Mouse (Mus musculus) heart, adult 8-10 months (tissue): ENCODE data around the gene Lrsam1. TPM values are rescaled to one million over a fixed set of nuclear protein-coding genes. Genes with fewer than 3 reads are reported as not detected.
A peak's percentile ranks its signal among the peaks of the same experiment; 100 is the strongest.

Experiments
- DNase-seq: peaks from one replicate; pipeline ENCODE4 v3.0.0; 2022; ENCODE audit warnings: low spot score
- total RNA-seq, 4 experiments: library from RNA; stranded (reverse); gene quantifications; 2 replicates each; pipeline ENCODE4 v1.2.4; 2022

The Lrsam1 gene
- total RNA-seq, 4 experiments from 2014 or later = 13.1 to 21.8 (median 17.5) TPM

DNA sequence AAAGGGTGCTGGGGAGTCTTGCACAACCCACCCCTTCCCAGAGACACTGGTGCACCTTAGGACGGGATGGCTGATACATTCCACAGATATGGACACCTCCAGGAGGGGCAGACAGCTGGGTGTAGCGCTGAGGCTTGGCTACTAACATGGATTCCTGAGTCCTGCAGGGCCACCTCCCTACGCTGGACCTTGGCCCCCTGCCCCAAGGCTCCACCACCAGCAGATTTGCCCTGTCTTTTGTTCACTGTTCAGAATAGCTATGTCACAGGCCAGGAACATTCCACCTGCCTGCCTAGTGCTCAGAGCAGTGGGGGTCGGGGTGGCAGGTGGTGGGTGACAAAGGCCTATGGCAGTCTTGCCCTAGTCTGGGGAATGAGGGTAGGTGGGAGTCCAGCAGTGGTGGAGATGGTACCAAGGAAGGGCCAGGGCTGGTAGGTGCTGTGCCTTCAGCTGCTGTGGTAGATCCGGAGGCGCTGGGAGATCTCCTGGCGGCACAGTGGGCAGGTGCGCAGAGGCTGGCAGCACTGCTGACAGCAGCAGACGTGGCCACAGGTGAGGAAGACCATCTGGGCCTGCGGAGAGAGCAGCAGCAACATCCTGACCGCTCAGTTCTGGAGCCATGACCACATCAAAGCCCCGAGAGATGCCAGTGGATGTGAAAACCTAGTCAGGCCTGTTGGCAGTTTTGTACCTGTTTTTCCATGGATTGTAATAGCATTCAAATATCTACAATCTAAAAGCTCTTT lies 34.9 kb downstream of the Lrsam1 start:
- no peak for DNase-seq

DNA sequence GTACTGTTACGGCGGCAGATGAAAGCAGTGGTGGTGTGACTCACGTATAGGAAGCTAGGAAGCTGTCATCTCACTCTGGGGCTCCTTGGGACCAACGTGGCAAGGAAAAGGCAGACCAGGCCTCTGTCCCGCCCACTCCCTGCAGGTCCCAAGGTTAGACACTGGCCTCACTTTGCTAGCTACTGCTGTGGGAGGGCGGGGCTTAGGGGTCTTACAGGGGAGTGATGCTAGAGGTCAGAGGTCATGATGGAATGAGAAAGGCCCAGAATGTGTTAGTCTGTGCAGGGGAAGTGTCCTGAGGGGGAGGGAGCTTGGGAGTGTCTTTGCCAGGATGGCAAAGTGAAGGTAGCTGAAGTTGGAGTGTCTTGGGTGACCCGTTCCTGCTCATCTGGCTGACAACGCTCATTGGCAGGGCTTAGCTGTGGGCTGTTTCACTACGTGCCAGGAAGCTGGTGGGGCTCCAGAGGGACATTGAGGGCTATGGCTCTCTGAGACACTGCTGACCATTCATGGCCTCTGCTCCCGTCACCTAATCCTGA lies 37.0 kb downstream of the Lrsam1 start:
- DNase-seq = no peak

DNA sequence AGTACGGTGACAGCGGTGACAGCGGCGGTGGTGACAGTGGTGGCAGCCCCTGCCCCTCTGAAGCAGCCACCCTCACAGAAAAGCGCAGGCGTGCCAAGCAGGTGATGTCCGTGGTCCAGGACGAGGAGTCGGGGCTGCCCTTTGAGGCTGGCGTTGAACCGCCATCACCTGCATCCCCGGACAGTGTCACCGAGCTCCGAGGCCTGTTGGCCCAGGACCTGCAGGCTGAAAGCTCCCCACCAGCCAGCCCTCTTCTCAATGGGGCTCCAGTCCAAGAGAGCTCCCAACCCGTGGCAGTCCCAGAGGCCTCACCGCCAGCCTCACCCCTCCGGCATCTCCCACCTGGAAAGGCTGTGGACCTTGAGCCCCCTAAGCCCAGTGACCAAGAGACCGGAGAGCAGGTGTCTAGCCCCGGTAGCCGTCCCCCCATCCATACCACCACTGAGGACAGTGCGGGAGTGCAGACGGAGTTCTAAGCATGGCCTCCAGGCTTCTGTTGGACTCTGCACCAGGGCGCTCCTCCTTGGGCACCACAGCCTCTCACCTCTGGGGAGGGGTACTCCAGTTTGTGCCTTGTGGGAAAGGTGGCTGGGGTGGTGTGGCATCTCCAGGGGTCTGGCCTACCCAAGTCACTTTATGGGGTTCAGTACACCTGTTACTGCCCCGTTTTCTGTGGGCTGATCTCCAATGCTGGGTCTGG lies 37.7 kb downstream of the Lrsam1 start:
- DNase-seq = no peak

GRCm38 (mm10) chr2:32922564-32922963 lies 38.9 kb downstream of the Lrsam1 start:
- no peak for DNase-seq

DNA sequence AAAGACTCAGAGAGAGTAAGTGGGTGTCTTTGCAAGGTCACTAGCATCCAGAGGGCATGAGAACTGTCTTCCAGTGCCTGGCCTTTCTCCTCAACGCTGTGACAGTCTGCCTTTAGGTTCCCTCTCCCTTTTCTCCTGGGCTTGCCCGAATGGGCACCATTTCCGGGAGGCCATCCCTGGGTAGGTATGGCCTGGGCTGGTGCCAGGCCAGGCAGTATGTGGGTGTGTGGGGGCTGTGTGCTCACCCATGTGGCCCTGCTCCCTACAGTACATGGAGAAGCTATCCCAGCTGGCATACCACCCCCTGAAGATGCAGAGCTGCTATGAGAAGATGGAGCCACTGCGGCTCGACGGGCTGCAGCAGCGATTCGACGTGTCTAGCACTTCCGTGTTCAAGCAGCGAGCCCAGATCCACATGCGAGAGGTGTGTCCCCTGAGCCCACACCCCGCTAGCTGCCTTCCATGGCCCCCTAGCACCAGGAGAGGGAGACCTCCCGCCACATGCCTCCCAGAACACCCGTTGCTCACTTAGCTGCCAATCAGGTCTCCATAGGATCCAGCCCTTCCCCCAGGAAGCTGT lies 39.5 kb downstream of the Lrsam1 start:
- DNase-seq = no peak

- no peak for DNase-seq
These were observed 40.2 kb downstream of the Lrsam1 start for GRCm38 (mm10) chr2:32921235-32921634.

- no peak for DNase-seq
These were observed 43.0 kb downstream of the Lrsam1 start for GRCm38 (mm10) chr2:32918391-32918790.

- DNase-seq = peak; percentile 68
These were observed 43.9 kb downstream of the Lrsam1 start for GRCm38 (mm10) chr2:32917526-32917925.

GRCm38 (mm10) chr2:32914896-32915295 lies 46.5 kb downstream of the Lrsam1 start:
- DNase-seq = peak; percentile 73

DNA sequence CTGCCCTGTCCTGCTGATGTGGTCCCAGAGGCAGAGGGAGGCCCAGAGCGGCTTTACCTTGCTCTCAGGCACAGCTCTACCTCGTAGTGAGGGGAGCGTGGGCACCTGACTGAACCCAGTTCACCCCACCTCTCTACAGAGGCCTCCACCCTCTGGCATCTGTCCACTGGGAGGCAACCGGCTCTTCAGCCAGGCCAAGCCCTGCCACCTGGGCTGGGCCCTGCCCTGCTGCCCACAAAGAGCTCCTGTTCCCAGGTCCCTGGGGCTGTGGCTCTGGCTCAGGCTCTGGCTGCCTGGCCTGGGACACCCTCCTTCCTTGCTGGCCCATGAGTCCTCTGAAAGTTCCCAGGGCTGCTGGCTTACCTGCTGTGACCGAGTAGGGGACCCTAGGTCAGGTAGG lies 47.1 kb downstream of the Lrsam1 start:
- DNase-seq = no peak

- peak; percentile 87 for DNase-seq
These were observed 49.1 kb downstream of the Lrsam1 start for GRCm38 (mm10) chr2:32912210-32912804.

DNA sequence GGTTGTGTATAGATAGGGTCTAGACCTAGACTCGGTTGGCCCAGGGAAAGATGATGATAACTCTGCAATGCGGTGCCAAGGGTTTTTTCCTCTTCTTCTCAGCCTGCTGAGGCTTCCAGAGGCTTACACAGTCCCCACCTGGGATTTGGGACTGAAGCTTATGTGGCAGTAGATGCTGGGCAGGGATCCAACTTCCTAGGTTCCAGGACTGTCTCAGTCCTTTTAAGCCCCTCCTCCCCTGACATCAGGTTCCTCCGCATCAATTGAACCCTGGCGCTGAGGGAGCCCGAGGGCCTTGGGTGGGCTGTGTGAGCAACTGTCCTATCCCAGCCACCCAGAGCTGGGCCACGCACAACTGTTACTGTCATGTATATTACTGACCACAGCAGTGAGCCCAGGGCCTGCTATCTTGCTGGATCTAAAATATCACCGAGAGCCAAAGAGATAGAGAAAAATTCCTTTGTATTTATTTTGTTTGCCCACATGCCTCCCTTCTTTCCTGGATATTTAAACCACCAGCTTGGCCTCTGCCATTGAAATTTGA lies 49.7 kb downstream of the Lrsam1 start:
- DNase-seq = no peak

- DNase-seq = peak; percentile 49
These were observed 52.6 kb downstream of the Lrsam1 start for GRCm38 (mm10) chr2:32908796-32909195.

DNA sequence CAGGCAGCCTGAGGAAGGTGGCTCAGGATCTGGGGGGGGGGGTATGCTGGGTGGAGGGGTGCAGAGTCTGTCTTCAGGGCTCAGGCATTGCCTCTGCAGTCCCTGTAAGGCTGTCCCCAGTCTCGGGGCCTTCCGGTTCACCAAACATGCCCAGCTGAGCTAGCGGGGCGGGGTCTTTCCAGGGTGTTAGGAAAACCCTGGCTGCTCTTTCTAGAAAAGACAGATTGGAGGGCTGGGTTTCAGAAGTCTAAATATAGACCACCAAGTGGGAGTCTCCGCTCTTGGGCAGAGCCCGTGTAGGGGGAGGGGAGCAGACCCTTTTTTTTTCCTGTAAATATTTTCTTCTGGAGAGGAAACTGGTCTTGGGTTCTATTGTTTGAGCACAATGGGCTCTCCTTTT lies 53.1 kb downstream of the Lrsam1 start:
- peak; percentile 72 for DNase-seq

DNA sequence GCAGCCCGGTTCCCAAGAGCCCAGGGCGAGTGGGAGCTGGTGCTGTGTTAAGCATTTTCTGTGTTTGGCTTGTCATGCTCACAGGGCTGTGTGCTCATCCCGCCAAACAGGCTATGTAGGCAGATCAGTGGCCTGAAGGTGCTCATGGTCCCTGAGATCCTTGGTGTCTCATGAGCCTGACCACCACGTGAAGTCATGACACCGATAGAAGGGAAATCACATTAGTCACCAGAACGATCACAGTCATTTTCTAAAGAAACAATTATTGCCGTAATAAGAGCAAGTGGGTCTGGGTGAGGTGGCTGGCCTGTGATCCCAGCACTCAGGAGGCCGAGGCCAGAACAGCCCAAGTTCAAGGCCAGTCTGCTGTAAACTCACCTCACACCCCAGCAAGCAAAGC lies 54.0 kb downstream of the Lrsam1 start:
- no peak for DNase-seq

DNA sequence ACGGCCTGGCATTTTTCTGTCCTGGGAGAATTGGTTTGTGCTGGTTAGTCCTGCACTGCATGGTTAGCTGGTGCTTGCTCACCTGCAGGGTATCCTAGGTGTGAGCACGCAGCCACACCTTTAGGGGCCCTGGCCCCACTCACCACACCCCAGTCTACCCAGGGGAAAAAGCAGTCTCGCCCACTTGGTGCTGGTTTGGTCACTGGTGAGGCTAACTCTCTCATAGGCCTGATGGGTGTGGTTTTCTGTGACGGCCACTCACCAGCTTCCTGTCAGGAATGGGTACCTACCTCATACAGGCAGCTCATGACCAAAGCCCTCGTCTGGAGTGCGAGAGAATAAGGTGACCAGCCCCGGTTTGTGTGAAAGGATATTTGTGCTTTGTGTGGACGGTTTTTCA lies 56.1 kb downstream of the Lrsam1 start:
- no peak for DNase-seq

- DNase-seq = no peak
These were observed 56.8 kb downstream of the Lrsam1 start for GRCm38 (mm10) chr2:32904637-32905036.

DNA sequence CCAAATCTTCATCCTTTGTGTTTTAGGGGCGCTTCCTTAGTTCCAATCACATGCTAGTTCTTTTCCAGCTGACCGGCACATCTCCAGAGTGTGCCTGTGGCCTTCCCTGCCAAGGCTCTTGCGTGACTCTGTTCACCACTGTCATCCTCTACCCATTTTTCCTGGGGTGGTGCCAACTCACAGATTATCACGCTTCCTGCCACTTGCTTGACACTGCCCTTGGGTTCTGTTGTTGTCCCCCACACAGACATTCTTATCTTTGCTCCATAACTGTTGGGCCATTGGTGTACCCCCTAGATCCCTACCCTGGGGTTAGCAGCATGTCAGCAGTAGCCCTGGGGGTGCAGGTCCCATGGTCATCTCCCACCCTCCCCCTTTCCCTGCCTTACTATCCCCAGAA lies 57.9 kb downstream of the Lrsam1 start:
- DNase-seq = no peak

- no peak for DNase-seq
These were observed 59.3 kb downstream of the Lrsam1 start for GRCm38 (mm10) chr2:32902126-32902525.

- DNase-seq = no peak
These were observed 62.4 kb downstream of the Lrsam1 start for GRCm38 (mm10) chr2:32898983-32899382.

DNA sequence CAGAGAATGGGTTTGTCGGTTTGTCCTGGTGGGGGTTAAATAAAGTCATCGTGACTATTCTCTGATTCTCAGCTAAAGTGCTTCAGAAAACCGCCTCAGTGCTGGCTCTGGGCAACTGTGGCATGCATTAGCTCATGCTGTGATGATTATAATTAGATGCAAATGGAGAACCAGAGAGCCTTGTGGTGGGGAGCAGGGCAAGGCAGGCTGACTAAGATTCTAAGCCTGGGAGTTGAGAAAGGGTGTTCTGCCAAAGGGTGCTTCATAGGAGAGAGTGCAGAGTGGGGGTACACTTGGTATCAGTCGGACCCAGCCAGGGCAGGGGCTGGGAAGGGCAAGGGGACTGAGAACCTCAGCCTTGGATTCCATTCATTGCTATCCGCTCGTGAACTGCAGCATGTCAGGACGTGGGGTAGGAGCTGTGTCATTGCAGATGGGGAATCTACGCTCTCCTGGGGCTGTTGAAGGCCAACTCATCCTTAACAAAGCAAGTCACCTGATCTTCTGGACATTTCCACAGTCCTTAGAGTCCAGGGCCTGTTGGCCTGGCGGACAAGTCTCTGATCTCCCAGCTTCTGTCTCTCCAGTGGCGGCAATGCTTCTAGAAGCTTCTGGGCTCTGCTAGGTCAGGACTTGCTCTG lies 64.8 kb downstream of the Lrsam1 start:
- DNase-seq = no peak
